In genomic region chr17:90007438-90008109, GRCm38 (mm10) we compare ENCODE assay signal across 8 mouse cellular contexts.
DNase-seq lines count a peak whose midpoint lies in the region; ATAC-seq and TF ChIP-seq lines count a peak whose summit lies in the region.

No protein-coding gene starts in this region.

- TF ChIP-seq POLR2A in brain, embryonic 14.5 days (IDR thresholded peaks at IDR 0.05; ENCODE audit: borderline replicate concordance, extremely low read depth, insufficient read depth, insufficient read length, poor library complexity, severe bottlenecking) = no peak

- TF ChIP-seq CTCF in brain, embryonic 14.5 days (IDR thresholded peaks at IDR 0.05; ENCODE audit: borderline replicate concordance, extremely low read depth, insufficient read depth, insufficient read length) = no peak
- TF ChIP-seq CTCF in forebrain, postnatal 0 days (IDR thresholded peaks at IDR 0.05; ENCODE audit: low read depth) = no peak

- no peaks in the 10 kb centered on the region for H3K27me3 ChIP-seq in forebrain, postnatal 0 days (ENCODE audit: insufficient read depth, low read length)

- H3K4me1 ChIP-seq in forebrain, postnatal 0 days (ENCODE audit: insufficient read depth) = no peaks in the 10 kb centered on the region

- no peak; the same call in 1 of the 2 replicates for ATAC-seq in forebrain, postnatal 0 days

- DNase-seq in kidney, postnatal 4 days = peak; percentile 6 to 11
- DNase-seq in kidney, adult 11 months = no peak
- DNase-seq in brain, embryonic 14.5 days (ENCODE audit: low read depth) = peak; percentile 80
- DNase-seq in forebrain, postnatal 0 days = peak; percentile 4
- peak; percentile 4 for DNase-seq in mesoderm, embryonic 11.5 days (ENCODE audit: low read depth, low spot score)
- no peak for DNase-seq in gastrocnemius, adult 18-20 months (ENCODE audit: low spot score)
- no peak for DNase-seq in ovary, postnatal 36 days (ENCODE audit: low spot score)
- no peak for DNase-seq in embryo, embryonic 10 days (ENCODE audit: low spot score)

- no peak overlapping the region for H3K27ac ChIP-seq in forebrain, postnatal 0 days (ENCODE audit: low read depth, low read length)

- no peak overlapping the region for H3K4me3 ChIP-seq in forebrain, postnatal 0 days (ENCODE audit: low read depth, low read length)

- no peak overlapping the region for H3K4me2 ChIP-seq in forebrain, postnatal 0 days (ENCODE audit: low read depth)

- no peaks in the 10 kb centered on the region for H3K9me3 ChIP-seq in forebrain, postnatal 0 days (ENCODE audit: low read length)

- 49% methylated on average over 5 of the region's 5 CpGs for WGBS in forebrain, postnatal 0 days

- H3K36me3 ChIP-seq in forebrain, postnatal 0 days (ENCODE audit: insufficient read depth) = no peaks in the 10 kb centered on the region

- H3K9ac ChIP-seq in forebrain, postnatal 0 days = no peak overlapping the region

Comparison
In these comparisons a context has a peak if more than half of its experiments do, and no peak if none do; other contexts are left out.
1. DNase-seq: peak in kidney, postnatal 4 days (2 of 2), brain, embryonic 14.5 days (single experiment), forebrain, postnatal 0 days (single experiment) and mesoderm, embryonic 11.5 days (single experiment); none in kidney, adult 11 months (single experiment), gastrocnemius, adult 18-20 months (single experiment), ovary, postnatal 36 days (single experiment) and embryo, embryonic 10 days (single experiment).